Comparison of ENCODE assay signal across 21 mouse cellular contexts in the genomic region with DNA sequence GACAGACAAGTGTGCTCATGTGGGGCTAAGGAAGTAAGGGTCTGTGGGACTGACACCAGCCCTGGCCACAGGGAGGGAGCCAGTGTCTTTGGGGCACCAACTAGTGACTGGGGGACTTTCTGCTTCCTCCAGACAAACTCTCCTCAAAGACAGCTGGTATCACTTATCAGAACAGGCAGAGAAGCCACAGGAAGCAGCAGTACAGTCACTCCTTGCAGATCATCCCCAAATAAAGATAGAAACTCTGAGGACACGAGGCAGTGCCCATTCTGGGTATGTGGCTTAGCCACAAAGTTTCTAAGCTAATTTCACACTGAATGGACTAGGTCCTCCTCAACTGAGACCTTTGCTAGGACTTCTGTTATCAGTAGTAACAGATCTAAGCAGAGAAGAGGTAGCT. TPM values are rescaled to one million over a fixed set of nuclear protein-coding genes. Genes with fewer than 3 reads are reported as not detected.
A peak's percentile ranks its signal among the peaks of the same experiment; 100 is the strongest.
DNase-seq lines count a peak whose midpoint lies in the region; ATAC-seq lines count a peak whose summit lies in the region.
"Had no signal": no experiment of that assay in that cellular context is flagged by ENCODE, and none has a peak within 500 bp of the region (broad histone marks: within the 10 kb centered on the region; RNA-seq: fewer than 3 reads in every experiment).

No protein-coding gene starts in this region.

- WGBS in heart, embryonic 12.5 days, result 32% methylated on average over 1 of the region's 1 CpGs
- WGBS in liver, embryonic 13.5 days (ENCODE audit: insufficient replicate concordance), result 6% methylated on average over 1 of the region's 1 CpGs

- H3K9me3 ChIP-seq in heart, embryonic 12.5 days (replicated peaks), result no peaks in the 10 kb centered on the region
- H3K9me3 ChIP-seq in liver, embryonic 13.5 days (replicated peaks), result no peaks in the 10 kb centered on the region
- H3K9me3 ChIP-seq: forebrain, embryonic 10.5 days; hindbrain, embryonic 12.5 days; limb, embryonic 15.5 days had no signal

- 0 out of 2 replicates have a peak overlapping the region, but pooled peaks have one; percentile 18 for H3K27ac ChIP-seq in heart, embryonic 12.5 days (ENCODE audit: poor library complexity, severe bottlenecking)
- H3K27ac ChIP-seq in liver, embryonic 13.5 days, result peak overlapping the region; percentile 83
- H3K27ac ChIP-seq: forebrain, embryonic 10.5 days; gastrocnemius, adult 2 months; heart, adult 2 months; hindbrain, embryonic 12.5 days; layer of hippocampus, adult 2 months; limb, embryonic 15.5 days had no signal

- no peak overlapping the region for H3K4me2 ChIP-seq in heart, embryonic 12.5 days
- H3K4me2 ChIP-seq in liver, embryonic 13.5 days, result 0 out of 2 replicates have a peak overlapping the region, but pooled peaks have one; percentile 19
- H3K4me2 ChIP-seq: hindbrain, embryonic 12.5 days; limb, embryonic 15.5 days had no signal

- H3K4me3 ChIP-seq in heart, embryonic 12.5 days, result no peak overlapping the region
- no peak overlapping the region for H3K4me3 ChIP-seq in liver, embryonic 13.5 days (replicated peaks)
- H3K4me3 ChIP-seq: forebrain, embryonic 10.5 days; gastrocnemius, adult 2 months; heart, adult 2 months; hindbrain, embryonic 12.5 days; layer of hippocampus, adult 2 months; limb, embryonic 15.5 days had no signal

- no peak for ATAC-seq in heart, embryonic 12.5 days (ENCODE audit: insufficient number of reproducible peaks, low FRiP score)
- ATAC-seq in liver, embryonic 13.5 days (ENCODE audit: low read depth), result peak; percentile 84
- ATAC-seq in megakaryocyte progenitor cell, adult 5-6 weeks (replicated peaks; ENCODE audit: poor library complexity), result peak; percentile 76
- ATAC-seq: inflammation-experienced regulatory T-cells, adult 6 months; lung, postnatal 0 days had no signal

- no peak overlapping the region for H3K9ac ChIP-seq in heart, embryonic 12.5 days
- peak overlapping the region; percentile 43; the same call in 1 of the 2 replicates for H3K9ac ChIP-seq in liver, embryonic 13.5 days
- H3K9ac ChIP-seq: hindbrain, embryonic 12.5 days; limb, embryonic 15.5 days had no signal

- H3K36me3 ChIP-seq in heart, embryonic 12.5 days, result peaks cover 58% of the 10 kb centered on the region
- peaks cover 69% of the 10 kb centered on the region for H3K36me3 ChIP-seq in liver, embryonic 13.5 days

- peaks cover 50% of the 10 kb centered on the region for H3K4me1 ChIP-seq in heart, embryonic 12.5 days (replicated peaks)
- H3K4me1 ChIP-seq in liver, embryonic 13.5 days (replicated peaks), result peaks cover 66% of the 10 kb centered on the region
- H3K4me1 ChIP-seq: forebrain, embryonic 10.5 days; hindbrain, embryonic 12.5 days; limb, embryonic 15.5 days had no signal

- no peak for DNase-seq in heart, postnatal 14 days
- peak; percentile 42 for DNase-seq in c-Kit-positive CD71-positive TER-119-positive erythroid progenitor cells, embryonic 14.5 days (ENCODE audit: low spot score)
- peak; percentile 50 for DNase-seq in liver, embryonic 13.5 days
- no peak for DNase-seq in urinary bladder, adult 18-20 months (ENCODE audit: low spot score in 2 of 2)
- no peak for DNase-seq in spleen, postnatal 10 days (ENCODE audit: low spot score in 2 of 2)
- DNase-seq in right cerebral cortex, postnatal 25 days, result no peak
- DNase-seq: adrenal gland, adult 8-10 months; cerebellum, adult 2 months; cerebellum, postnatal 36 days; gastrocnemius, adult 2 months; heart, adult 2 months; kidney, postnatal 14 days; retina, postnatal 1 day had no signal

- H3K27me3 ChIP-seq in heart, embryonic 12.5 days (replicated peaks), result no peaks in the 10 kb centered on the region
- H3K27me3 ChIP-seq in liver, embryonic 13.5 days, result no peaks in the 10 kb centered on the region
- H3K27me3 ChIP-seq: hindbrain, embryonic 12.5 days; limb, embryonic 15.5 days had no signal

- intact Hi-C loops in heart, postnatal 14 days (cut with DNase I), result no loop called here

RNA-seq across cellular contexts. Expression of gene Cttn, which starts 22.1 kb away (rescaled TPM):
- 143 and 144 TPM in 2 replicates for polyA plus RNA-seq in heart, embryonic 12.5 days (2016; fragmentation: Nextera tagmentation; extraction: Ambion mirVana)
- 10 to 100 TPM; 46.5 to 47.0 TPM for total RNA-seq in heart, postnatal 14 days (2021)
- polyA plus RNA-seq in liver, embryonic 13.5 days (2015; fragmentation: Nextera tagmentation; extraction: Ambion mirVana), result 44.8 and 51.9 TPM in 2 replicates
- total RNA-seq in megakaryocyte progenitor cell, adult 5-6 weeks (2015), result 0.73 and 3.1 TPM in 2 replicates
- 7.9 and 13.0 TPM in 2 replicates for total RNA-seq in megakaryocyte progenitor cell, adult 5-6 weeks (2017)

Comparison
In these comparisons a context has a peak if more than half of its experiments do, and no peak if none do; other contexts are left out.
1. DNase-seq: peak in c-Kit-positive CD71-positive TER-119-positive erythroid progenitor cells, embryonic 14.5 days (single experiment) and liver, embryonic 13.5 days (single experiment); none in heart, postnatal 14 days (0 of 2), urinary bladder, adult 18-20 months (0 of 2), spleen, postnatal 10 days (0 of 2) and right cerebral cortex, postnatal 25 days (single experiment).